18 mouse cellular contexts compared by ENCODE assay signal in genomic region chr11:112412434-112412833, GRCm38 (mm10).
DNase-seq lines count a peak whose midpoint lies in the region; ATAC-seq and TF ChIP-seq lines count a peak whose summit lies in the region.
"Had no signal": no experiment of that assay in that cellular context is flagged by ENCODE, and none has a peak within 500 bp of the region (broad histone marks: within the 10 kb centered on the region; RNA-seq: fewer than 3 reads in every experiment).

No protein-coding gene starts in this region.

- H3K27me3 ChIP-seq in forebrain, embryonic 10.5 days (ENCODE audit: poor library complexity, severe bottlenecking), result no peaks in the 10 kb centered on the region
- no peaks in the 10 kb centered on the region for H3K27me3 ChIP-seq in forebrain, postnatal 0 days (ENCODE audit: insufficient read depth, low read length)
- no peaks in the 10 kb centered on the region for H3K27me3 ChIP-seq in neural tube, embryonic 13.5 days
- H3K27me3 ChIP-seq in intestine, embryonic 15.5 days (replicated peaks), result no peaks in the 10 kb centered on the region
- H3K27me3 ChIP-seq: neural tube, embryonic 15.5 days; stomach, embryonic 15.5 days had no signal

- H3K4me3 ChIP-seq in forebrain, embryonic 10.5 days, result no peak overlapping the region
- H3K4me3 ChIP-seq in forebrain, postnatal 0 days (ENCODE audit: low read depth, low read length), result no peak overlapping the region
- no peak overlapping the region for H3K4me3 ChIP-seq in neural tube, embryonic 13.5 days
- no peak overlapping the region for H3K4me3 ChIP-seq in intestine, embryonic 15.5 days (replicated peaks)
- H3K4me3 ChIP-seq: embryonic facial prominence, embryonic 15.5 days; left cerebral cortex, adult 2 months; neural tube, embryonic 15.5 days; stomach, embryonic 15.5 days had no signal

- peaks cover 37% of the 10 kb centered on the region for H3K4me1 ChIP-seq in forebrain, embryonic 10.5 days
- no peaks in the 10 kb centered on the region for H3K4me1 ChIP-seq in forebrain, postnatal 0 days (ENCODE audit: insufficient read depth)
- peaks cover 15% of the 10 kb centered on the region for H3K4me1 ChIP-seq in neural tube, embryonic 13.5 days (replicated peaks)
- no peaks in the 10 kb centered on the region for H3K4me1 ChIP-seq in intestine, embryonic 15.5 days (replicated peaks)
- H3K4me1 ChIP-seq: stomach, embryonic 15.5 days had no signal

- H3K27ac ChIP-seq in forebrain, embryonic 10.5 days, result peak overlapping the region; percentile 78
- H3K27ac ChIP-seq in forebrain, postnatal 0 days (ENCODE audit: low read depth, low read length), result no peak overlapping the region
- H3K27ac ChIP-seq in neural tube, embryonic 13.5 days (replicated peaks), result peak overlapping the region; percentile 38; the same call in 1 of the 2 replicates
- H3K27ac ChIP-seq in intestine, embryonic 15.5 days, result no peak overlapping the region
- H3K27ac ChIP-seq: embryonic facial prominence, embryonic 15.5 days; left cerebral cortex, adult 2 months; macrophage; stomach, embryonic 15.5 days had no signal

- no peak for DNase-seq in forebrain, embryonic 10.5 days (ENCODE audit: extremely low spot score, low spot score)
- no peak for DNase-seq in forebrain, postnatal 0 days
- DNase-seq in neural tube, embryonic 10.5 days (ENCODE audit: extremely low spot score, low spot score), result no peak
- DNase-seq in hindlimb bud, embryonic 11.5 days (ENCODE audit: extremely low spot score, low read depth, low spot score), result peak; percentile 82
- DNase-seq: adrenal gland, postnatal 36 days; cerebellum, postnatal 14 days; liver; lung, adult 18-20 months; retina, postnatal 1 day had no signal

- H3K9me3 ChIP-seq in forebrain, embryonic 10.5 days, result no peaks in the 10 kb centered on the region; the same call in 1 of the 2 replicates
- no peaks in the 10 kb centered on the region for H3K9me3 ChIP-seq in forebrain, postnatal 0 days (ENCODE audit: low read length)
- 0 out of 2 replicates have a peak, but pooled peaks cover 3% of the 10 kb centered on the region for H3K9me3 ChIP-seq in neural tube, embryonic 13.5 days
- H3K9me3 ChIP-seq in intestine, embryonic 15.5 days, result no peaks in the 10 kb centered on the region
- H3K9me3 ChIP-seq: embryonic facial prominence, embryonic 15.5 days; neural tube, embryonic 15.5 days; stomach, embryonic 15.5 days had no signal

- no peak for TF ChIP-seq CTCF in forebrain, postnatal 0 days (IDR thresholded peaks at IDR 0.05; ENCODE audit: low read depth)

- H3K9ac ChIP-seq in forebrain, postnatal 0 days, result no peak overlapping the region
- no peak overlapping the region for H3K9ac ChIP-seq in neural tube, embryonic 13.5 days
- no peak overlapping the region for H3K9ac ChIP-seq in intestine, embryonic 15.5 days
- H3K9ac ChIP-seq: embryonic facial prominence, embryonic 15.5 days; neural tube, embryonic 15.5 days; stomach, embryonic 15.5 days had no signal

- no peak for ATAC-seq in forebrain, postnatal 0 days
- peak; percentile 47; the same call in 1 of the 2 replicates for ATAC-seq in neural tube, embryonic 13.5 days (ENCODE audit: low read depth)
- ATAC-seq in activated CD4-positive, CD25-positive, alpha-beta regulatory T cell, adult 4 months, result no peak
- ATAC-seq in granulocyte monocyte progenitor cell, adult 5-6 weeks (replicated peaks; ENCODE audit: poor library complexity, severe bottlenecking), result no peak
- ATAC-seq in intestine, embryonic 15.5 days, result no peak

- WGBS in forebrain, embryonic 10.5 days, result 5% methylated on average over 4 of the region's 4 CpGs
- WGBS in forebrain, postnatal 0 days, result 8% methylated on average over 4 of the region's 4 CpGs
- WGBS in neural tube, embryonic 13.5 days, result 8% methylated on average over 4 of the region's 4 CpGs
- WGBS in intestine, embryonic 15.5 days, result 37% methylated on average over 4 of the region's 4 CpGs

- H3K36me3 ChIP-seq in forebrain, embryonic 10.5 days (replicated peaks), result no peaks in the 10 kb centered on the region
- H3K36me3 ChIP-seq in forebrain, postnatal 0 days (ENCODE audit: insufficient read depth), result no peaks in the 10 kb centered on the region
- H3K36me3 ChIP-seq in neural tube, embryonic 13.5 days, result no peaks in the 10 kb centered on the region
- H3K36me3 ChIP-seq in intestine, embryonic 15.5 days, result no peaks in the 10 kb centered on the region
- H3K36me3 ChIP-seq: embryonic facial prominence, embryonic 15.5 days; neural tube, embryonic 15.5 days; stomach, embryonic 15.5 days had no signal

- H3K4me2 ChIP-seq in forebrain, postnatal 0 days (ENCODE audit: low read depth), result no peak overlapping the region
- no peak overlapping the region for H3K4me2 ChIP-seq in neural tube, embryonic 13.5 days
- no peak overlapping the region for H3K4me2 ChIP-seq in intestine, embryonic 15.5 days (replicated peaks)
- H3K4me2 ChIP-seq: embryonic facial prominence, embryonic 15.5 days; neural tube, embryonic 15.5 days; stomach, embryonic 15.5 days had no signal

Comparison
In these comparisons a context has a peak if more than half of its experiments do, and no peak if none do; other contexts are left out.
1. H3K27ac ChIP-seq: peak in forebrain, embryonic 10.5 days (single experiment) and neural tube, embryonic 13.5 days (single experiment); none in forebrain, postnatal 0 days (single experiment) and intestine, embryonic 15.5 days (single experiment).